Mouse (Mus musculus): ENCODE measurements around the gene Oit1. TPM values are rescaled to one million over a fixed set of nuclear protein-coding genes. Genes with fewer than 3 reads are reported as not detected.

The Oit1 gene
- polyA plus RNA-seq, 1 experiment: not detected

DNA sequence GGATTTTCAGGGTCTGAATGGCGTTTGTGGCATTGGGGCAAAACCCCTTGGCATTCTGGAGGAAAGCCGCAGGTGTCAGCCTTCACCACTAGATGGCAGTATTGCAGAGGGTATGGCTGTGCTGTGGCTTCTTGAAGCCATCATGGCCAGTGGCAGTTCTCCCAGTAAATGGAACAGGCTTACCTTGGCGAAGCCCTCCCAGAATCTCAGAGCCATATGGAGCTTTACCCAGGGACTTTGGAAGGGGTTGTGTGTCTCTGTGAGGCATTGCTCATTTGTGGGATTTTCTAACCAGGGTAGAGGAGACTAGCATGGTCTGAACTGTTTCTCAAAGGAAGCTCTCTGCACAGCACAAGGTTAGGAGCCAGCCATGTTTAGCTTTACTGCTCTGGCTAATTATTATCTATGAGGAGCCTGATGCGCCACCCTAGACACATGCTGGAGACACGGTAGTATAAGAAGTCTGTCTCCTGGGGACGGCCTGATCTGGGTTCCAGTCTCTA, 22.5 kb downstream of the Oit1 start:
- TF ChIP-seq GATA1 (IDR thresholded peaks at IDR 0.05; ENCODE audit: low read length): no peak

DNA sequence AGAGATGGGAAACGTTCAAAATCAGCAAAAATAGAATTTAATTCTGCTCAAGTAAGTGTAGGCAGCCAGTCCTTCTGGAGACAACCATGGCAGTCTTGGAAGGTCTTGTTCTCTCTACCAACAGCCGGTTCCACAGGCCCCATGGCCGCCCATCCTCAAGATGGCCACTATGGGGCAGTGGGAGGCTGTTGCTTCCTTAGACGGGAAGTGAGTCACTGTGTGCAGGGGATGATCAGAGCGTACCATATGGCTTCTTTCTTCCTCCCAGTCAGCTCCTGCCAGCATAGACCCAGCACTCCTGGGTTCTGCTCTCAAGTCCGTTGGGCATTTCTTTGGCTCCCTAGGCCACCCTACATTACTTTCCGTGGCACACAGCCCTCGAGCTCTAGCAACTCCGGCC, 29.6 kb downstream of the Oit1 start:
- no peak for TF ChIP-seq GATA1 (IDR thresholded peaks at IDR 0.05; ENCODE audit: low read length)

DNA sequence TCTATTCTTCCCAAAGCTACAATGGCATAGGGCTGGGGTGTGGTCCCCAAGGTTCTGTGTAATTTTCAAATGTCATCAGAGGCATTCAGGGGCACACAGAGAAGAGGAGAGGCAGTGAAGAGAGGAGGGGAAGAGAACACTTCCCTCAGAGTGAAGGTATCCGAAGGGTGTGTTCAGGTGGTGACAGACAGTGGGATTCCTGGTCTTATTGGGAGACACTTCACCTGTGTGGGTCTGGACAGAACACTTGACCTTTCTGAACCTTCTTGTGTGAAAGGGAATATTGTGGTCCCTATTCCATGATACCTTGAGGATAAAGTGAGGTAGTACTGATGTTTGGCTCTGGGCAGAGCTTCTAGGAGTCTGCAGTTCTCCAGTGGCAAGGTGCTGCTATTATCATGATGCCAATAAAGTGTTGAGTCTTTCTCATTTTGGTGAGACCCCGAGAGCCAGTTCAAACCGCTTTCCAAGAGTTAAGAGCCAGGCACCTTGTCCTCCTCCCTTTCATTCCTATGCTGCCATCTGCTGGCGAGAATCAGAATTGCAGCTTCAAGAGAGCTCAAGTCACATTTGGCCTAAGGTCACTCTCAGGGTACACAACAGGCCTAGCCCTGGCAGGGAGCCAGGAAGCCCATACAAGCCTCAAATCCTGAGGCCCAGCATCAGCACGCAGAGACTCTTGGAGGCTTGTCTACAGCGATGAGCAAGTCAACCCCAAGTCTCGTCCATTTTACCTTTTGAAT, 32.1 kb downstream of the Oit1 start:
- no peak for TF ChIP-seq GATA1 (IDR thresholded peaks at IDR 0.05; ENCODE audit: low read length)

DNA sequence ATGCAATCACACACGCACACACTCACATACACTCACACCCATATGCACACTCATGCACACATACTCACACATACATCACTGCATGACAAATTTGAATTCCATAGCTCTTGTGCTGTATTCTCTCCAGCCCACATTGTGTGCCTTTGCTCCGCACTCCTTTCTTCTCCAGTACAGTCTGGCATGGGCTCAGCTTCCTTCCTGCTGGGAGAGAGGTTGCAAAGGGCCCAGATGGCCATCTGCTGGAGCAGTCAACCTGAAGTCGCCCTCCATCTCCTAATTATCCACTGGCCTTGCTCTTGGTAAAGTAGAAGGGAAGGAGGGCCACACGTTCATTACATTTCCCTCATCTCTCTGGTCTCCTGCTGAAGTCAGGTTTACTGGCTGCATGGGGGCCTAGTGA, 33.0 kb downstream of the Oit1 start:
- TF ChIP-seq GATA1 (IDR thresholded peaks at IDR 0.05; ENCODE audit: low read length): no peak

DNA sequence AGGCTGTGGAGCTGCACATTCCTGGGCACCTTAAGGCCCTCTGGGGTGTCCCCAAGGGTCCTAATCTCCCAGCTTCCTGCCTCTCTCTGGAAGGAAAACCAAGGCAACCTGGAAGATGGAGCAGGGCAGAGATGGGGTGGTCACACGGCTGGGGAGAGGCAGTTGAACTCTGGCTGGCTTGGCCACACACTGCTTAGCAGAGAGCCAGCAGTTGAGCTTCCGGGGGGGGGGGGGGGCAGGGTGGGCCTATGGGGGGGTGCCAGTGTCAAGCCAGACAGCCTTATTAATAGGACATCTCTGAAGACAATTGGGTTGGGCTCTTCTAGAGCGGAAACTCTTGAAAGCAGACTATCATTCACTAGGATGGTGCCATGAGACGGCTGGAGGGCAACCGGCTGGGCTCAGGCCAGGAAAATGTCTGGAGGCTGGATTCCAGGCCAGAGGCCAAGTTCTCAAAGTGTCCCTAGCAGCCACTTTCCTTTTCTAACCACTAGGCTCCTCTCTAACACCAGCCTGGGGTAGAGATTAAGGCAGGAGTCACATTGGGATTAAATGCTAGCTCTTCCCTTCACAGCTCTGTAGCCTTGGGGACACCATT, 35.9 kb downstream of the Oit1 start:
- TF ChIP-seq GATA1 (IDR thresholded peaks at IDR 0.05; ENCODE audit: low read length): no peak

DNA sequence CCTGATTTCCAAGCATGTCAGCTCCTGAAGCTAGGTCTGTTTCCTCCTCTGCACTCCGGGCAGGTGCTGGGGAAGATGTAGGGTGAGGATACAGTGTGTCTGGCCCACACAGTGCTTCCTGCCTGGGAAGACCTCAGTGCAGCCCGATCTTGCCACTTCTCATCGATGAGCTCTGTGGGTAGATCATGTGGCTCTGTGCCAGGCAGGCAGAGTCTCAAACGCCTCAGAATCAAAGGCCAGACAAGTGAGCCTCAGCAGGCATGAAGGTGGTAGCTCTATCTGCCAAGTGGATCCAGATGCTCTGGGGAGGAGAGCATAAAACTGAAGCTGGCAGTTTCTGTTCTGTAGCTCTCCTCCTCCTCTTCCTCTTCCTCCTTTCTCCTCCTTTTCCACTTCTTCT, 38.3 kb downstream of the Oit1 start:
- no peak for TF ChIP-seq GATA1 (IDR thresholded peaks at IDR 0.05; ENCODE audit: low read length)

DNA sequence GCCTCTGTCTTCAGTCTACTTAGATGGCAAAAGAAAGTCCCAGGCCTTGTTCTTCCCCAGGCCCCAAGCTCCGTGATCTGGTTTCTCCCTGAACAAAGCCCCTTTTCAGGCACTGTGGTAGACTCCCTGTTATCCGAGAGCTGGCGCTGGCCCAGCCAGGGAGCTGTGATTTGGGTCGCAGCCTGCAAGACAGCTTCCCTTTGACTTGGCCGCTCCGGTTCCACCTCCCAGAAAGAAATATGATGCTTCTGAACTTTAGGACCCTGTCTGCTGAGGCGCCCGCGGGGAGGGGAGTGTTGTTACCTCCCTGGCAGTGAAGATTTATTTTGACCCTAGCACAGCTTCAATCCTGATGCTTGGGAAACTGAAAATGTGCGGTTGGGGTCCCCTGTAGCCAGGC, 42.6 kb downstream of the Oit1 start:
- no peak for TF ChIP-seq GATA1 (IDR thresholded peaks at IDR 0.05; ENCODE audit: low read length)

DNA sequence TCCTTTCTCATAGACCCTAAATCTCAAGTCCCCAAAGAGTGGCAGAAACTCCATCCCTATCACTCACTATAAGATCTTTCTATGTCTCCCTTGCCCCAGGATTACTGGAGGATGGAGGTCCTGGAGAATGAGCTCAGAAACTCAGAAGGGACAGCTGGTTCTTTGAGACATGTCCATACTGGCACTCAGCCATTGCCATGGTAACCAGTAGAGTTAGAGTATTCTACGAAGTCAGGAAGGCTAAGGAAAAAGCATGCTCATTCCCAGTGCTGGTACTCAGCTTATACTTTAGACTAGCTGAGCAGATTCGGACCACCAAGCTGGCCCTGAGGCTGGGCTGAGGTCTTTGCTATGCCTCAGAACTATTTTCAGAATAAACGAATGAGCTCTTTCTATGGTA, 44.0 kb downstream of the Oit1 start:
- TF ChIP-seq GATA1 (IDR thresholded peaks at IDR 0.05; ENCODE audit: low read length): no peak

DNA sequence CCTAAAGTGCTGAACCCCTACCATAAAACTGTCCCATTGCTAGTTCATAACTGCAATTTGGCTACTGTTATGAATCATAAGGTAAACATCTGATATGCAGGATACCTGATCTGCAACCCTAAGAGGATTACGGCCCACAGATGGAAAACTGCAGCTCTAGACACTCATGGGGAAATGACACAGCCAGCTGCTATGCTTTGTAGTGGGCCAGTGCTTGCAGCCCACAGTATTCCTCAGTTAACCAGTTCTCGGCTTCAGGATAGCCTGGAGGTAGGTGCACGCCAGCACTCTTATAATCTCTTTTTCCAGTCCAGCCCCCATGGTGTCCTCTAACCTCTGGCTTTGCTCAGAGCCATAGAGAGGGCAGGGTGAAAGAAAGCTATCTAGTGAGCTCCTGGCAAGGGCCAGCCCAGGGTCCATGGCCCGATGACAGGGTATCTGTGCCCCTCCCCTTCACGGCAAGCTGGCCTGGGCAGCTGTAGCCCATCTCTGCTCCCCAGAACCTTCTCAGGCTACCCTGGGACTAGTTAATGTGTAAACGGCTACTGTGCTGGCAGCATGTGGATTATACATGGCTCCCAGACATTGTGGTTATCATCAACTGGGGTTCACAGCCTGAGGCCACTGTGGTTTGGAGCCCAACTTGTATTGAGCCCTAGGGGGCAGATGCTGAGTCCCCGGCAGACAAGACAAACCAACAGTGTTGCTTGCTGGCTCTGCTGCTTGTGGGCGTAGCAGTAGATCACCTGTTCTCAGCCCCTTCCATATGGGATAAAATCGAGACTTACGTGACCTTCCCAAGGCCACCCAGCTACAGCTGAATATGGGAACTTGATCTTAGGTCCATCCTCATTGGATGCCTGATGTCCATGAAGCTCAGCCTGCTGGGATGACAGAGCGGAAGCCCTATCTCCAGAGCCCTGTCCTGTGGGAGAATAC, 46.0 kb downstream of the Oit1 start:
- TF ChIP-seq GATA1 (IDR thresholded peaks at IDR 0.05; ENCODE audit: low read length): no peak

DNA sequence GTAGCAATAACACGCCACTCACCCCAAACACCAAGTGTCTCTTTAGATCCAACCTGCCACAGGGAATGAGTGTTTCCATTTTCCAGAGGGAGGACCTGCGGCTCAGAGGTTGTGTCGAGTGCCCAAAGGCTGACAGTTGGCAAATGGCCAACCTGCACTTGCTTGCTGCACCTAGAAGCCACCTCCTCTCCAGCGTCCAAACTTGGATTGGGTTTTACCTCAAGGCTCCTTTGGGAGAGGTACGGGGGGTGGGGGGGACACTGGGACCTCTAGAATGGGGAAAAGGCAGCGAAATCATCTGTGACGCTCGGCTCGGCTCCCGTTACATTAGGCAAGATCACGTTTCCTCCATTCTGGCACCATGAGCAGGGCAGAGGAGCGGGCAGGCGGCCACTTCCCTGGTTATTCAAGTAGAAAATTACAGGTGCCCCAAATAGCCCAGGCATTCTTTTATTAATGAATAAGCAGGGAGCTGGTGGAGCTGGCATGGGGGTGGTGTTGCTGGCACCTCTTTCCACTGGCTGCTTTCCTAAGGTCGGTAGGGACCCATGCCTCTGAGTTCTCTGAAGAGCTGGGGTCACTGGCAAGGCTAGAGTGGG, 47.1 kb downstream of the Oit1 start:
- no peak for TF ChIP-seq GATA1 (IDR thresholded peaks at IDR 0.05; ENCODE audit: low read length)

DNA sequence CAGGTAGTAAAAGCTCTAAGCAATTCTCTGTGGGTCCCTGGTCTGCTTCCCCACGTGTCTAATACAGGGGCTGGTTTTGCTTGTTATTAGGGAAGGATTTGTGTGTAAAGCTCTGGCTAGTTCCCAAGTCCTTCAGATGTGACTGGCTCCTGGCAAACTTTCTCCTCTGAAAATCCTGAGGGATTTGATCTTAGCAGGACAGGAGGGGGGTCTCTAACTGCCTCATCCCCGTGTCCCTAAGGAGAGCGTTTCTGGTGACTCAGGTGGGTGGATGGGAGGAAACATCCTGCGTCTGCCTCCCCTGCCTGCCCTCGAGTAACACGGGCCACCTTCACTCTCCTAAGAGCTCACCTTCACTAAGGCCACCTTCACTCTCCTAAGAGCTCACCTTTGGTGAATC, 48.2 kb downstream of the Oit1 start:
- TF ChIP-seq GATA1 (IDR thresholded peaks at IDR 0.05; ENCODE audit: low read length): no peak

DNA sequence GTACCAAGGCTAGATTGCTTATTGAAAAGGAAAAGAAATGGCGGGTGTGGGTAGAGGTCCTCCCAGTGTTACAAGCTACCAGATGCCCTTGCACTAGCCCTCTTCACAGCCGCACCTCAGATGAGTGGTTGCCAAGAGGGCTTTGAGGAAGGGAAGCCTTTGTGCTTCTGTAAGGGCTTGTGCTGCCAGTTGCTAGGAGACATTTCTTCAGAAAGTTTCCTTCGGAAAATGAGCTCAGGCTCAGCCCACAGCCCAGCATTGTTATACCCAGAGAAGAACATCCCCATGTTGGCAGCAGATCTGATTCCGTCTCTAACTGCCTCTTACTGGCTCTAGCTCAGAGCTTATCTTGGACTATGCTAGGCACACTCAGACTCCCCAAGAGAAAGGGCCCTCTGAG, 49.0 kb downstream of the Oit1 start:
- no peak for TF ChIP-seq GATA1 (IDR thresholded peaks at IDR 0.05; ENCODE audit: low read length)

DNA sequence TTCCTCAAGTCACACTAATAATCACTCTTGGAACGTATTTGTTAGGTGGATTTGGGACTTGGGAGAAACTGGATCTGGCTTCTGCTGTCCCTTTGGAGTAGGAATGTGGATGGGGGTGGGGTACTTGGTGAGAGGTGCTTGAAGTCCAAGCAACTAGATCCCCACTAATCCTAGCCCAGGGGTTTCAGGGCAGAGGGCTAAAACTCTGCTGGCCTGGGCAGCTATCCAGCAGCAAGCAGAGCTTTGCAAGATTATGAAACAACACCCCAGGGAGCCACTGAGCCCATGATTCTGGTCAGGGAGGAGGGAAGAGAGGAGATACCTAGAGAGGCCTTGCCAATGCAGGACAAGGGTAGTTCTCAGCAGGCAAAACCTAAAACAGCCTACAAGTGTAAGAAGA, 51.2 kb downstream of the Oit1 start:
- TF ChIP-seq GATA1 (IDR thresholded peaks at IDR 0.05; ENCODE audit: low read length): no peak

DNA sequence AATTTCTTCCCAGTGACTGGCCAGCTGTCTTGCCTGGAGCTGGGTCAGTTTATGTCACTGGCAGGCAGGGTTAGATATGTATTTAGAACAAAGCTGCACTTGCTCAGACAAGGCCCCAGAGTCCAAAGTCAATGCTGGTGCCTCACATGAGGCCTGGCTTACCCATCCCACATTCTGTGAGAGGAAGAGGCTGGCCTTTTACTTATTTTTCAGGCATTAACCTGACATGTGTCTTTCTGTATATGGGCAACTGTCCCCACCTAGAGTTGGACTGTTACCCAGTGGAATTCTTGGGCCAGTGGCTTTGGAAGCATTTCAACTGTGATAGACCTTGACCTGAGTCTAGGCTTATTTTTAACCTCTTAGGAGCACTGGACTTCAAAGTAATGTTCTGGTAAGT, 51.6 kb downstream of the Oit1 start:
- TF ChIP-seq GATA1 (IDR thresholded peaks at IDR 0.05; ENCODE audit: low read length): no peak

DNA sequence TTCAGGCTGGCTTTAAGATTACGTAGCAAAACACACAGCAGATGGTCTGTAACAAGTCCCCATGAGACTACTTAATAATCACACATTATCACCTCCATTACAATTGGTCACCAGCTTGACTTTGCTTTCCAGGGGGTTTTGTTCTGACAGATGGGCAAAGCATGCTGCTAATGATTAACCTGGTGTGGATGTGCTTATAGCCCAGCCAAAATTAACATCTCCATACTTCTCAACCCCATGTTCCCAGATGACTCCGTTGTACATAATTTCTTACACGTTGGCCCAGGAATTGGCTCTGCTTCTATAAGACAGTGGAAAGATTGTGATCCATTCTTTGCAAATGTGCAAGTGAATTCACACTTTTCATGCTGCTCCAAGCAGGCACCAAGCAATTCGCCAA, 52.8 kb downstream of the Oit1 start:
- no peak for TF ChIP-seq GATA1 (IDR thresholded peaks at IDR 0.05; ENCODE audit: low read length)

DNA sequence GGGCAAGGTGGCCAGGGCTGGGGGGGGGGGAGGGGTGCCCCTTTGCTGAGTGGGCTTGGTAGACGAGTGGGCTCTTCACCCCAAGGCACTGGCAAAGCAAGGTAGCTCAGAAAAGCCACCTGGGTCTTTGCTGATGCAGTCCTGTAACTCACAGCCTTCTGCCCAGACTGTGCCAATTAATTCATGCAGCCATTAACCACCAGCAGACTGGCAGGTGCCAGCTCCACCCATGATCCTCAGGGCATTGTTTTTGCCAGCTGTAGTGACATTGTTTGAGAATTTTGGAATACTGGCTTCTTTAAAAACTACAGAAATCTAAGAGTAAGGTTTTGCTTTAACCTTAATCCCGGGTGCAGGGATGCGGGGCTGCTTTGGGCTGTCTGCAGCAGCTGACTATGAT, 58.0 kb downstream of the Oit1 start:
- no peak for TF ChIP-seq GATA1 (IDR thresholded peaks at IDR 0.05; ENCODE audit: low read length)
